In genomic region chr5:89088462-89088861, GRCm38 (mm10) we compare ENCODE assay signal across 16 mouse cellular contexts.
DNase-seq lines count a peak whose midpoint lies in the region; ATAC-seq and TF ChIP-seq lines count a peak whose summit lies in the region.
"Had no signal": no experiment of that assay in that cellular context is flagged by ENCODE, and none has a peak within 500 bp of the region (broad histone marks: within the 10 kb centered on the region; RNA-seq: fewer than 3 reads in every experiment).

No protein-coding gene starts in this region.

- no peaks in the 10 kb centered on the region for H3K36me3 ChIP-seq in forebrain, embryonic 14.5 days (ENCODE audit: control insufficient read depth, insufficient read depth, low read length)
- no peaks in the 10 kb centered on the region for H3K36me3 ChIP-seq in forebrain, embryonic 11.5 days (ENCODE audit: control insufficient read depth, insufficient read depth, low read length)
- peaks cover 3% of the 10 kb centered on the region; the same call in 1 of the 2 replicates for H3K36me3 ChIP-seq in kidney, adult 2 months (ENCODE audit: control insufficient read depth, insufficient read depth, low read length)
- H3K36me3 ChIP-seq: hindbrain, embryonic 13.5 days; liver, embryonic 13.5 days had no signal

- H3K27ac ChIP-seq in forebrain, embryonic 14.5 days (ENCODE audit: low read depth, low read length) = no peak overlapping the region
- H3K27ac ChIP-seq in forebrain, embryonic 11.5 days (ENCODE audit: low read depth, low read length) = no peak overlapping the region
- H3K27ac ChIP-seq in kidney, adult 2 months (ENCODE audit: insufficient read depth, low read depth, low read length) = no peak overlapping the region
- H3K27ac ChIP-seq: hindbrain, embryonic 13.5 days; liver, embryonic 13.5 days had no signal

- H3K4me3 ChIP-seq in forebrain, embryonic 14.5 days (ENCODE audit: low read depth, low read length) = no peak overlapping the region
- no peak overlapping the region for H3K4me3 ChIP-seq in forebrain, embryonic 11.5 days (ENCODE audit: low read depth, low read length)
- no peak overlapping the region for H3K4me3 ChIP-seq in kidney, adult 2 months (ENCODE audit: insufficient read depth, low read depth, low read length)
- H3K4me3 ChIP-seq: hindbrain, embryonic 13.5 days; liver, embryonic 13.5 days; megakaryocyte, embryonic 14.5 days had no signal

- no peak overlapping the region for H3K4me2 ChIP-seq in forebrain, embryonic 14.5 days (ENCODE audit: low read length)
- H3K4me2 ChIP-seq in forebrain, embryonic 11.5 days (ENCODE audit: low read depth, low read length, severe bottlenecking) = no peak overlapping the region
- H3K4me2 ChIP-seq: hindbrain, embryonic 13.5 days; liver, embryonic 13.5 days had no signal

- no peaks in the 10 kb centered on the region for H3K27me3 ChIP-seq in forebrain, embryonic 14.5 days (replicated peaks; ENCODE audit: control insufficient read depth, insufficient read depth, low read length)
- no peaks in the 10 kb centered on the region for H3K27me3 ChIP-seq in forebrain, embryonic 11.5 days (ENCODE audit: control insufficient read depth, insufficient read depth, low read length)
- H3K27me3 ChIP-seq in kidney, adult 2 months (replicated peaks; ENCODE audit: control insufficient read depth, insufficient read depth, low read length) = no peaks in the 10 kb centered on the region
- H3K27me3 ChIP-seq: hindbrain, embryonic 13.5 days; liver, embryonic 13.5 days; megakaryocyte, embryonic 14.5 days; Patski had no signal

- TF ChIP-seq POLR2A in kidney, adult 2 months (IDR thresholded peaks at IDR 0.05; ENCODE audit: low read depth, low read length) = no peak

- H3K9me3 ChIP-seq in forebrain, embryonic 14.5 days (replicated peaks; ENCODE audit: control insufficient read depth, low read length) = no peaks in the 10 kb centered on the region
- H3K9me3 ChIP-seq in forebrain, embryonic 11.5 days (ENCODE audit: control insufficient read depth, low read length) = no peaks in the 10 kb centered on the region
- H3K9me3 ChIP-seq: hindbrain, embryonic 13.5 days; liver, embryonic 13.5 days had no signal

- peak; percentile 16 for DNase-seq in forebrain, embryonic 14.5 days (ENCODE audit: low spot score)
- no peak for DNase-seq in forebrain, embryonic 11.5 days (ENCODE audit: low spot score)
- peak; percentile 34 for DNase-seq in kidney, adult 2 months
- DNase-seq in kidney, postnatal 36 days = no peak
- DNase-seq in ovary, adult 18-20 months (ENCODE audit: low spot score) = peak; percentile 3
- no peak for DNase-seq in ovary, postnatal 10 days (ENCODE audit: low spot score)
- peak; percentile 41 to 53 for DNase-seq in layer of hippocampus, postnatal 10 days (ENCODE audit: low spot score in 2 of 2)
- no peak for DNase-seq in cerebellum, adult 8-10 months
- DNase-seq: cerebellum, adult 9-11 months; embryo, embryonic 11 days; kidney, adult 18-20 months; liver, embryonic 13.5 days; thymus, adult 18-20 months had no signal

- ATAC-seq in forebrain, embryonic 14.5 days = peak; percentile 32; the same call in 1 of the 2 replicates
- ATAC-seq in forebrain, embryonic 11.5 days (replicated peaks; ENCODE audit: low FRiP score) = no peak
- ATAC-seq: Patski had no signal

- no peaks in the 10 kb centered on the region for H3K4me1 ChIP-seq in forebrain, embryonic 14.5 days (ENCODE audit: control insufficient read depth, insufficient read depth, low read length)
- H3K4me1 ChIP-seq in forebrain, embryonic 11.5 days (replicated peaks; ENCODE audit: control insufficient read depth, insufficient read depth, low read length) = no peaks in the 10 kb centered on the region
- peaks cover 14% of the 10 kb centered on the region; the same call in 1 of the 2 replicates for H3K4me1 ChIP-seq in kidney, adult 2 months (ENCODE audit: control insufficient read depth, insufficient read depth, low read length)
- H3K4me1 ChIP-seq: hindbrain, embryonic 13.5 days; liver, embryonic 13.5 days; megakaryocyte, embryonic 14.5 days had no signal

- WGBS in forebrain, embryonic 14.5 days = 65% methylated on average over 11 of the region's 11 CpGs
- WGBS in forebrain, embryonic 11.5 days = 84% methylated on average over 11 of the region's 11 CpGs
- 41% methylated on average over 11 of the region's 11 CpGs for WGBS in kidney, adult 2 months

- TF ChIP-seq CTCF in kidney, adult 2 months (conservative IDR thresholded peaks at IDR 0.05; ENCODE audit: insufficient read depth, insufficient read length, low read depth, low read length) = no peak

- no peak overlapping the region for H3K9ac ChIP-seq in forebrain, embryonic 14.5 days (ENCODE audit: low read length)
- H3K9ac ChIP-seq in forebrain, embryonic 11.5 days (ENCODE audit: low read length) = no peak overlapping the region
- H3K9ac ChIP-seq: hindbrain, embryonic 13.5 days; liver, embryonic 13.5 days had no signal

Comparison
In these comparisons a context has a peak if more than half of its experiments do, and no peak if none do; other contexts are left out.
1. DNase-seq: peak in forebrain, embryonic 14.5 days (single experiment), kidney, adult 2 months (single experiment), ovary, adult 18-20 months (single experiment) and layer of hippocampus, postnatal 10 days (2 of 2); none in forebrain, embryonic 11.5 days (single experiment), kidney, postnatal 36 days (0 of 2), ovary, postnatal 10 days (single experiment) and cerebellum, adult 8-10 months (single experiment).